Mouse (Mus musculus): ENCODE data around the gene Ttc30a2. TPM values are rescaled to one million over a fixed set of nuclear protein-coding genes. Genes with fewer than 3 reads are reported as not detected.
"Not testable (repeated sequence)": the region's sequence is repeated elsewhere in the genome, so short reads cannot be mapped to it uniquely, and the experiment has no call there.

Gene Ttc30a2
- polyA plus RNA-seq, 1 experiment from 2014 or later = 0.64 TPM

GRCm38 (mm10) chr2:75937520-75938116 is 40.4 kb downstream of the Ttc30a2 start:
- not testable (repeated sequence) for H3K9me3 ChIP-seq
- H3K27ac ChIP-seq = 0 out of 2 replicates have a peak overlapping the region, but pooled peaks have one; percentile 92
- 67% methylated on average over 15 of the region's 17 CpGs for WGBS

DNA sequence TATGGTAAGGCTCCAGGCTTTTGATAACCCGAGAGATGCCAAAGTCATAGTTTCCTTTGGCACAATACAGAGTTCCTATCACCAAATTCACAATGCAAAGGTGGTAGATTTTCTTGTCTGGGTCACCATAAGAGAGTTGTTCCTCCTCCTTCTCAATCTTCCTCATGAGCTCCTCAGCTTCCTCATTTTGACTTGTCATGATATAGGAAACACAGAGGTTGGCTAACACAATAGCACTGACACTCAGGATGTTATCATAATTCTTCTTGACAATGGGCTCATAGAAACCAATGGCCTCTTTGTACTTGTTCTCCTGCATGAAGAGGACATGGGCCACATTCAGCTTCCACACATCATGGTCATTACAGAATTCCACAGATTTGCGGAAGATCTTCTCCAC is 41.3 kb downstream of the Ttc30a2 start:
- not testable (repeated sequence) for H3K27ac ChIP-seq; H3K4me3 ChIP-seq; H3K27me3 ChIP-seq (ENCODE audit: insufficient read depth, poor library complexity, severe bottlenecking); H3K9me3 ChIP-seq; H3K36me3 ChIP-seq; DNase-seq (ENCODE audit: low spot score)
- 91% methylated on average over 2 of the region's 2 CpGs for WGBS
- H3K4me1 ChIP-seq = peaks cover 12% of the 10 kb centered on the region

More at GRCm38 (mm10) chr2:75937520-75938116, 40.4 kb downstream of the Ttc30a2 start:
- not testable (repeated sequence) for DNase-seq (ENCODE audit: low spot score); H3K36me3 ChIP-seq; H3K27me3 ChIP-seq (ENCODE audit: insufficient read depth, poor library complexity, severe bottlenecking)
- Histone ChIP-seq H3K4me1 (peaks cover 12% of the 10 kb centered on the region), H3K4me3 (peak overlapping the region; percentile 64)

- Histone ChIP-seq H3K27me3 (ENCODE audit: insufficient read depth, poor library complexity, severe bottlenecking) (no peaks in the 10 kb centered on the region), H3K4me3 (no peak overlapping the region), H3K36me3 (peaks cover 7% of the 10 kb centered on the region; the same call in 1 of the 2 replicates), H3K9me3 (no peaks in the 10 kb centered on the region), H3K4me1 (peaks cover 12% of the 10 kb centered on the region), H3K27ac (peak overlapping the region; percentile 63; the same call in 1 of the 2 replicates)
- no peak for DNase-seq (ENCODE audit: low spot score)
- whole genome bisulfite sequencing = 43% methylated on average over 7 of the region's 7 CpGs
Observed at GRCm38 (mm10) chr2:75933541-75933940, 44.4 kb downstream of the Ttc30a2 start.

DNA sequence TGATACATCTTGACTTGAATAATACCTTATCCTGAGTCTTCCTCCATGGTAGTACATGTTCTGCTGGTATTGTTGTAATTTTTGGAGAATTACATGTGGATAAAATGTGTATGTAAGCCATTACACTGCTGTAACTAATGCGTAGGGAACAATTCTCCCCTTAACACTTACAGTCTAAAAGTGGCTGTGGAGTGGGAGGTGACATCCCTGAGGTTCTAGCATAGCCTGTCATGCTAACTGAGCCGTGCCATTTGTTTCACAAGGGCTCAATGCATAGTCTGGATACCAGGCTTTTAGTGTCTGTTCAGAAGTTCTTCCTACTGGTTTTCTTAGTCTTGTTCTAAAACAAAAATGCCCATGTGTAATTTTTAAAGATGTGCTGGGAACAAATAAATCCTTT is 47.0 kb downstream of the Ttc30a2 start:
- H3K36me3 ChIP-seq = peaks cover 18% of the 10 kb centered on the region
- H3K4me1 ChIP-seq = peaks cover 8% of the 10 kb centered on the region; the same call in 1 of the 2 replicates
- H3K4me3 ChIP-seq = no peak overlapping the region
- no peaks in the 10 kb centered on the region for H3K27me3 ChIP-seq (ENCODE audit: insufficient read depth, poor library complexity, severe bottlenecking)
- WGBS = 85% methylated on average over 2 of the region's 2 CpGs
- no peak overlapping the region for H3K27ac ChIP-seq
- no peak for DNase-seq (ENCODE audit: low spot score)
- H3K9me3 ChIP-seq = no peaks in the 10 kb centered on the region

DNA sequence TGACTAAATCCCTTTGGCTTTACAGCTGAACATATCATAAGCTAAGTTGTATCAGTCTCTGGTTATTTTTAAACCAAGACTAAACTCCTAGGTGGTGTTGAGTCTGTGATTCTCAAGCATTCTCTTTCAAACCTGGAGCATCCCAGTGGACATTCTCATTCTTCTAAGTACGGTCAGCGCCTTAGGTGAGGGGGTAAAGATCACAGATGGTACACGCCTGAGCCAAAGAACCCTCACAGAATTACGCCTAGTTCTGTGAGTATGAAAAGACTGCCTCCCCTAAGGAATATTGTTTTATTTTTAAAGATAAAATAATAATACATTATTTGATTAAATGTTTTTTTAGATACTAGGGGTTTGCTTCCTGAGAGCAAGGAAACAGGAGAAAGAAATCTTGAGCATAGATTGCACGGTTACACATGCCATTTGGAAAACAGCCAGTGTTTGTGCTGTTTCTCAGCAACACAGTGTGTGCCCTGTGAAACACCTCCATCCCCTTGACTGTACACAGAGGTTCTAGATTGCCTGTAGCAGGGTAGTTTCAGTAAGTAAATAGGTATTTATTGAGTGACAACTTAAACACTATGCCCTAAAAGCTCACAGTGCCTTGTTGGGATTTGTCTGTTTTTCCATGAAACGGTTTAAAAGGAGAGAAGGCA is 48.1 kb downstream of the Ttc30a2 start:
- Histone ChIP-seq H3K4me1 (peaks cover 8% of the 10 kb centered on the region; the same call in 1 of the 2 replicates), H3K27ac (no peak overlapping the region), H3K4me3 (no peak overlapping the region), H3K9me3 (no peaks in the 10 kb centered on the region), H3K27me3 (ENCODE audit: insufficient read depth, poor library complexity, severe bottlenecking) (no peaks in the 10 kb centered on the region), H3K36me3 (peaks cover 18% of the 10 kb centered on the region)
- no peak for DNase-seq (ENCODE audit: low spot score)
- WGBS = 95% methylated on average over 6 of the region's 6 CpGs

GRCm38 (mm10) chr2:75929141-75929540 is 48.8 kb downstream of the Ttc30a2 start:
- no peaks in the 10 kb centered on the region for H3K27me3 ChIP-seq (ENCODE audit: insufficient read depth, poor library complexity, severe bottlenecking)

GRCm38 (mm10) chr2:75928011-75928410 is 50.0 kb downstream of the Ttc30a2 start:
- Histone ChIP-seq H3K27ac (no peak overlapping the region), H3K4me3 (no peak overlapping the region), H3K4me1 (no peaks in the 10 kb centered on the region), H3K36me3 (peaks cover 18% of the 10 kb centered on the region), H3K27me3 (ENCODE audit: insufficient read depth, poor library complexity, severe bottlenecking) (no peaks in the 10 kb centered on the region), H3K9me3 (no peaks in the 10 kb centered on the region)
- DNase-seq (ENCODE audit: low spot score) = no peak
- WGBS = 91% methylated on average over 3 of the region's 3 CpGs

More at GRCm38 (mm10) chr2:75929141-75929540, 48.8 kb downstream of the Ttc30a2 start:
- no peak for DNase-seq (ENCODE audit: low spot score)
- peaks cover 4% of the 10 kb centered on the region; the same call in 1 of the 2 replicates for H3K4me1 ChIP-seq
- peaks cover 18% of the 10 kb centered on the region for H3K36me3 ChIP-seq
- H3K9me3 ChIP-seq = no peaks in the 10 kb centered on the region
- H3K4me3 ChIP-seq = no peak overlapping the region
- H3K27ac ChIP-seq = no peak overlapping the region
- 96% methylated on average over 2 of the region's 2 CpGs for WGBS

DNA sequence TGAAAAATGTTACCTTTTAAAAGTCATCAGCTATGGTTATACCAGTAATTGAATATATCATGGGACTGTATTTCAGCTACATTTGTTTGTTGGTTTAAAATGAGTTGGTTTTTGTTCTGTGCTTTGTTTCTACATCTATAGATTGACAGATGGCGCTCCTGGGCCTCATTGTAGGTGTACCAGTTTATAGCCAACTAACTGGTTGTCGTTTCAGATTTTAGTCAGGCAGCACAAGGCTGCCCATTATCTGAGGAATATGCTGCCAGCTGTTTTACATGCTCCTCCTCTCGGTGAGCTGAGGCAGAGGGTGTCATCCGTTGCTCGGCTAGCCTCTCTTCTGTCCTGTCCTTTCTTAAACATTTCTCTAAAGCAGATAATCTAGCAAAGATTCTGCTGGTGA is 51.9 kb downstream of the Ttc30a2 start:
- no peak overlapping the region for H3K4me3 ChIP-seq
- H3K9me3 ChIP-seq = no peaks in the 10 kb centered on the region
- no peak overlapping the region for H3K27ac ChIP-seq
- no peaks in the 10 kb centered on the region for H3K27me3 ChIP-seq (ENCODE audit: insufficient read depth, poor library complexity, severe bottlenecking)
- peaks cover 22% of the 10 kb centered on the region for H3K36me3 ChIP-seq
- no peaks in the 10 kb centered on the region for H3K4me1 ChIP-seq
- WGBS = 87% methylated on average over 5 of the region's 5 CpGs
- DNase-seq (ENCODE audit: low spot score) = no peak

Other genes starting within 250 kb of the Ttc30a2 start
- 48.6 and 49.5 TPM in 2 replicates for gene Agps, start 146.0 kb downstream of the Ttc30a2 start, polyA plus RNA-seq (2016; fragmentation: Nextera tagmentation; extraction: Ambion mirVana)
- 6.1 and 8.1 TPM in 2 replicates for gene Ttc30b, start 39.6 kb downstream of the Ttc30a2 start, polyA plus RNA-seq (2016; fragmentation: Nextera tagmentation; extraction: Ambion mirVana)
- 7.0 and 7.4 TPM in 2 replicates for gene Ttc30a1, start 3.8 kb upstream of the Ttc30a2 start, polyA plus RNA-seq (2016; fragmentation: Nextera tagmentation; extraction: Ambion mirVana)